Mouse (Mus musculus): ENCODE data around the gene Rbl1. TPM values are rescaled to one million over a fixed set of nuclear protein-coding genes. Genes with fewer than 3 reads are reported as not detected.
A peak's percentile ranks its signal among the peaks of the same experiment; 100 is the strongest.
"Not testable (repeated sequence)": the region's sequence is repeated elsewhere in the genome, so short reads cannot be mapped to it uniquely, and the experiment has no call there.

The Rbl1 gene
- polyA plus RNA-seq (2015; fragmentation: Nextera tagmentation; extraction: Ambion mirVana): 5.7 and 7.5 TPM in 2 replicates

- peak; percentile 91 for ATAC-seq
- DNase-seq (ENCODE audit: low spot score): peak; percentile 91
- TF ChIP-seq CTCF (IDR thresholded peaks at IDR 0.05) (peak; percentile 54), EP300 (IDR thresholded peaks at IDR 0.05) (no peak)
- no peaks in the 10 kb centered on the region for H3K9me3 ChIP-seq (ENCODE audit: low read length)
- H3K4me3 ChIP-seq (ENCODE audit: low read depth, low read length): peak within 1 kb of the TSS; percentile 84
- H3K4me2 ChIP-seq (replicated peaks; ENCODE audit: low read depth, low read length): peak within 1 kb of the TSS; percentile 70
- no peaks in the 10 kb centered on the region for H3K27me3 ChIP-seq (replicated peaks; ENCODE audit: insufficient read depth, low read length)
- WGBS: 2% methylated on average over 58 of the region's 73 CpGs
- H3K36me3 ChIP-seq (ENCODE audit: insufficient read depth, low read length): no peaks in the 10 kb centered on the region
- no peaks in the 10 kb centered on the region for H3K4me1 ChIP-seq (ENCODE audit: insufficient read depth, low read depth, low read length)
- peak within 1 kb of the TSS; percentile 57 for H3K9ac ChIP-seq (replicated peaks; ENCODE audit: low read depth)
- H3K27ac ChIP-seq (ENCODE audit: low read length): peak within 1 kb of the TSS; percentile 44
These were observed at the start of gene Rbl1 for GRCm38 (mm10) chr2:157204366-157205218. TSS of gene Rbl1 (minus strand) at chr2:157204534.

GRCm38 (mm10) chr2:157248111-157248510 is 43.8 kb upstream of the Rbl1 start:
- Histone ChIP-seq H3K36me3 (ENCODE audit: insufficient read depth, low read length) (no peaks in the 10 kb centered on the region), H3K4me2 (replicated peaks; ENCODE audit: low read depth, low read length) (no peak overlapping the region), H3K27me3 (replicated peaks; ENCODE audit: insufficient read depth, low read length) (no peaks in the 10 kb centered on the region), H3K4me3 (ENCODE audit: low read depth, low read length) (no peak overlapping the region), H3K9ac (replicated peaks; ENCODE audit: low read depth) (no peak overlapping the region), H3K9me3 (ENCODE audit: low read length) (no peaks in the 10 kb centered on the region), H3K27ac (ENCODE audit: low read length) (no peak overlapping the region), H3K4me1 (ENCODE audit: insufficient read depth, low read depth, low read length) (no peaks in the 10 kb centered on the region)
- DNase-seq (ENCODE audit: low spot score) (no peak), ATAC-seq (no peak)
- TF ChIP-seq EP300 (IDR thresholded peaks at IDR 0.05) (no peak), CTCF (IDR thresholded peaks at IDR 0.05) (no peak)

GRCm38 (mm10) chr2:157245603-157246002 is 41.3 kb upstream of the Rbl1 start:
- 59% methylated on average over 2 of the region's 2 CpGs for WGBS
- no peak overlapping the region for H3K4me2 ChIP-seq (replicated peaks; ENCODE audit: low read depth, low read length)
- H3K4me3 ChIP-seq (ENCODE audit: low read depth, low read length): no peak overlapping the region
- ATAC-seq: no peak
- no peaks in the 10 kb centered on the region for H3K4me1 ChIP-seq (ENCODE audit: insufficient read depth, low read depth, low read length)
- TF ChIP-seq CTCF (IDR thresholded peaks at IDR 0.05) (no peak), EP300 (IDR thresholded peaks at IDR 0.05) (no peak)
- H3K27ac ChIP-seq (ENCODE audit: low read length): no peak overlapping the region
- H3K27me3 ChIP-seq (replicated peaks; ENCODE audit: insufficient read depth, low read length): no peaks in the 10 kb centered on the region
- no peak for DNase-seq (ENCODE audit: low spot score)
- no peak overlapping the region for H3K9ac ChIP-seq (replicated peaks; ENCODE audit: low read depth)
- no peaks in the 10 kb centered on the region for H3K36me3 ChIP-seq (ENCODE audit: insufficient read depth, low read length)
- no peaks in the 10 kb centered on the region for H3K9me3 ChIP-seq (ENCODE audit: low read length)

GRCm38 (mm10) chr2:157245001-157245400 is 40.7 kb upstream of the Rbl1 start:
- H3K27me3 ChIP-seq (replicated peaks; ENCODE audit: insufficient read depth, low read length): no peaks in the 10 kb centered on the region
- WGBS: 26% methylated on average over 5 of the region's 5 CpGs

GRCm38 (mm10) chr2:157235946-157236345 is 31.6 kb upstream of the Rbl1 start:
- H3K4me3 ChIP-seq (ENCODE audit: low read depth, low read length): no peak overlapping the region
- DNase-seq (ENCODE audit: low spot score): no peak
- H3K27ac ChIP-seq (ENCODE audit: low read length): no peak overlapping the region
- H3K4me2 ChIP-seq (replicated peaks; ENCODE audit: low read depth, low read length): no peak overlapping the region
- TF ChIP-seq EP300 (IDR thresholded peaks at IDR 0.05) (no peak), CTCF (IDR thresholded peaks at IDR 0.05) (no peak)
- WGBS: 95% methylated on average over 8 of the region's 8 CpGs
- H3K36me3 ChIP-seq (ENCODE audit: insufficient read depth, low read length): no peaks in the 10 kb centered on the region
- no peaks in the 10 kb centered on the region for H3K27me3 ChIP-seq (replicated peaks; ENCODE audit: insufficient read depth, low read length)
- no peaks in the 10 kb centered on the region for H3K4me1 ChIP-seq (ENCODE audit: insufficient read depth, low read depth, low read length)
- no peak overlapping the region for H3K9ac ChIP-seq (replicated peaks; ENCODE audit: low read depth)
- no peaks in the 10 kb centered on the region for H3K9me3 ChIP-seq (ENCODE audit: low read length)
- no peak for ATAC-seq

More at GRCm38 (mm10) chr2:157245001-157245400, 40.7 kb upstream of the Rbl1 start:
- DNase-seq (ENCODE audit: low spot score): no peak
- Histone ChIP-seq H3K36me3 (ENCODE audit: insufficient read depth, low read length) (no peaks in the 10 kb centered on the region), H3K4me1 (ENCODE audit: insufficient read depth, low read depth, low read length) (no peaks in the 10 kb centered on the region), H3K4me3 (ENCODE audit: low read depth, low read length) (no peak overlapping the region), H3K4me2 (replicated peaks; ENCODE audit: low read depth, low read length) (no peak overlapping the region), H3K9ac (replicated peaks; ENCODE audit: low read depth) (no peak overlapping the region), H3K27ac (ENCODE audit: low read length) (no peak overlapping the region), H3K9me3 (ENCODE audit: low read length) (no peaks in the 10 kb centered on the region)
- no peak for TF ChIP-seq EP300 (IDR thresholded peaks at IDR 0.05)
- no peak for TF ChIP-seq CTCF (IDR thresholded peaks at IDR 0.05)
- no peak for ATAC-seq

GRCm38 (mm10) chr2:157221916-157222315 is 17.6 kb upstream of the Rbl1 start:
- H3K36me3 ChIP-seq (ENCODE audit: insufficient read depth, low read length); DNase-seq (ENCODE audit: low spot score); H3K9ac ChIP-seq (replicated peaks; ENCODE audit: low read depth); H3K27me3 ChIP-seq (replicated peaks; ENCODE audit: insufficient read depth, low read length); H3K4me2 ChIP-seq (replicated peaks; ENCODE audit: low read depth, low read length); H3K27ac ChIP-seq (ENCODE audit: low read length); H3K9me3 ChIP-seq (ENCODE audit: low read length); ATAC-seq; H3K4me3 ChIP-seq (ENCODE audit: low read depth, low read length); H3K4me1 ChIP-seq (ENCODE audit: insufficient read depth, low read depth, low read length): not testable (repeated sequence)
- 80% methylated on average over 3 of the region's 3 CpGs for WGBS
